ENCODE assay signal across 21 mouse cellular contexts in the genomic region with DNA sequence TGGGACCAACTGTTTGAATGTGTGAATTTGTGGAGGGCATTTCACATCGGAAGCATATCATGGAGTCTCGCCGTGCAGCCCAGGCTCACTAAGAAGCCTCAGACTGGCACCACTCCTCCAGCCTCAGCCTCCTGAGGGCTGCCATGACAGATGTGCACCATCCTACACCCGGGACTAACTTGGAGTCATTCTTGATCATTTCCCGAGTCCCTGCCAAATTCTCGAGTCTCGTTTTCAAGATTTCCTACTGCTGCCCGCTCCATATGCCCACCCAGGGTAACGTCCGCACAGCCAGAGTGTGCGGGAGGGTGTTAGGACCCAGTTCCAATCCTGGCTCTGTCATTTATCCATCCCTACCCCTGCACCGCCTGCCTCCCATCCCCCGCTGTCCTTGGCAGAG.
"Had no signal": no experiment of that assay in that cellular context is flagged by ENCODE, and none has a peak within 500 bp of the region (broad histone marks: within the 10 kb centered on the region; RNA-seq: fewer than 3 reads in every experiment).

No protein-coding gene starts in this region.

- H3K9ac ChIP-seq: liver, embryonic 12.5 days; liver, embryonic 15.5 days; lung, embryonic 15.5 days; midbrain, embryonic 12.5 days; midbrain, embryonic 15.5 days; stomach, embryonic 15.5 days had no signal

- H3K4me3 ChIP-seq: layer of hippocampus, adult 2 months; limb, embryonic 13.5 days; liver, embryonic 12.5 days; liver, embryonic 15.5 days; lung, embryonic 15.5 days; midbrain, embryonic 12.5 days; midbrain, embryonic 15.5 days; myocyte; stomach, embryonic 15.5 days had no signal

- H3K36me3 ChIP-seq: liver, embryonic 12.5 days; liver, embryonic 15.5 days; lung, embryonic 15.5 days; midbrain, embryonic 12.5 days; midbrain, embryonic 15.5 days; stomach, embryonic 15.5 days had no signal

- H3K4me2 ChIP-seq: limb, embryonic 13.5 days; liver, embryonic 12.5 days; liver, embryonic 15.5 days; lung, embryonic 15.5 days; midbrain, embryonic 12.5 days; midbrain, embryonic 15.5 days; stomach, embryonic 15.5 days had no signal

- H3K27me3 ChIP-seq: limb, embryonic 13.5 days; liver, embryonic 12.5 days; liver, embryonic 15.5 days; lung, embryonic 15.5 days; midbrain, embryonic 12.5 days; midbrain, embryonic 15.5 days; stomach, embryonic 15.5 days had no signal

- DNase-seq: kidney, adult 2 months; kidney, postnatal 25 days; layer of hippocampus, adult 9-11 months; left cerebral cortex, postnatal 4 days; liver; lung, adult 18-20 months; lung, postnatal 10 days; lung, postnatal 4 days; spleen, adult 18-20 months; thymus, postnatal 36 days had no signal

- H3K9me3 ChIP-seq: liver, embryonic 12.5 days; liver, embryonic 15.5 days; lung, embryonic 15.5 days; midbrain, embryonic 15.5 days; stomach, embryonic 15.5 days had no signal

- ATAC-seq: intestine, postnatal 0 days; liver, embryonic 12.5 days; midbrain, embryonic 15.5 days had no signal

- H3K27ac ChIP-seq: kidney, postnatal 0 days; layer of hippocampus, adult 2 months; limb, embryonic 13.5 days; liver, embryonic 12.5 days; liver, embryonic 15.5 days; lung, embryonic 15.5 days; midbrain, embryonic 12.5 days; midbrain, embryonic 15.5 days; stomach, embryonic 15.5 days had no signal
